Mouse (Mus musculus) hindbrain, embryonic 16.5 days (tissue): ENCODE results near the gene Rab14. TPM values are rescaled to one million over a fixed set of nuclear protein-coding genes. Genes with fewer than 3 reads are reported as not detected.
A peak's percentile ranks its signal among the peaks of the same experiment; 100 is the strongest.

ENCODE experiments used
- ATAC-seq: fragments of 200-750 bp; cut with Nextera tagmentation; 2 replicates; pipeline ENCODE4 v1.8.0; 2017; ENCODE audit warnings: moderate TSS enrichment, moderate library complexity
- H3K27ac ChIP-seq: fragments of 300-500 bp; sonication (generic); 2 replicates; pipeline ENCODE4 v1.5.1; 2014; ENCODE audit warnings: low read depth, mild to moderate bottlenecking, control low read depth, low read length, moderate library complexity
- H3K27me3 ChIP-seq: fragments of 300-500 bp; sonication (generic); replicated peaks from 2 replicates; pipeline ENCODE4 v1.6.1; 2014; ENCODE audit warnings: low read length; ENCODE audit not compliant: control insufficient read depth, insufficient read depth
- H3K36me3 ChIP-seq: fragments of 300-500 bp; sonication (generic); 2 replicates; pipeline ENCODE4 v1.6.1; 2014; ENCODE audit warnings: mild to moderate bottlenecking, low read length, moderate library complexity, mixed read lengths; ENCODE audit not compliant: control insufficient read depth, insufficient read depth
- H3K4me1 ChIP-seq: fragments of 300-500 bp; sonication (generic); 2 replicates; pipeline ENCODE4 v1.6.1; 2014; ENCODE audit warnings: low read depth, low read length; ENCODE audit not compliant: control insufficient read depth, insufficient read depth
- H3K4me2 ChIP-seq: fragments of 300-500 bp; sonication (generic); 2 replicates; pipeline ENCODE4 v1.6.1; 2014; ENCODE audit warnings: mild to moderate bottlenecking, low read length, control low read depth, moderate library complexity
- H3K4me3 ChIP-seq: fragments of 300-500 bp; sonication (generic); 2 replicates; pipeline ENCODE4 v1.5.1; 2014; ENCODE audit warnings: mild to moderate bottlenecking, low read length, control low read depth, moderate library complexity
- H3K9ac ChIP-seq: fragments of 300-500 bp; sonication (generic); 2 replicates; pipeline ENCODE4 v1.6.1; 2014; ENCODE audit warnings: low read depth, mild to moderate bottlenecking, control low read depth, low read length, moderate library complexity
- H3K9me3 ChIP-seq: fragments of 300-500 bp; sonication (generic); 2 replicates; pipeline ENCODE4 v1.6.1; 2014; ENCODE audit warnings: mild to moderate bottlenecking, low read length, moderate library complexity; ENCODE audit not compliant: control insufficient read depth
- WGBS: fragments of 180-500 bp; shearing (Covaris S2); extraction: QIAGEN DNeasy Blood & Tissue Kit; methylation state at CpG from one replicate; pipeline ENCODE4 v1.1.7; 2014; 5-methylcytosine and 5-hydroxymethylcytosine counted together
- polyA plus RNA-seq: library from polyadenylated mRNA; unstranded; fragments of >200 nt; fragmentation: Nextera tagmentation; extraction: Ambion mirVana; gene quantifications from 2 replicates; pipeline ENCODE4 v1.2.1, GENCODE M21; 2015

Rab14 gene
- polyA plus RNA-seq, 1 experiment from 2014 or later = 426 TPM

DNA sequence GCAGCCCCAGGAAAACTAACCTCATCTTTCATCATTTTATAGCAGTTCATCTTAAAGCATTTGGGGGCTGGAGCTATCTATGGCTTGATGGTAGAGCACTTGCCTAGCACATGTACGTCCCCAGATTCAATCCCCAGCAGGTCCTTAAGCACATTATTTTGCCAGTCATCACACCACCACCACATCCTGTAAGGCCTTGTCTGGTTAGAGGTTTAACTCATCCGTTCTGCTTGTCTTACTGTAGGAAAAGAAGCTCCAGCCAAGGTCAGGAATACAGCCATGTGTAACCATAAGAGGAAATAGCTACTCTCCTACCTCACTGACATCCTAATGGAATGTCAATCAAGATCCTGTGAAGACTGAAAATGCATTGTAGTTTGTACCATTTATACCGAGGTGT is 22.8 kb downstream of the Rab14 start:
- Histone ChIP-seq H3K27me3 (no peaks in the 10 kb centered on the region), H3K36me3 (peaks cover 22% of the 10 kb centered on the region), H3K4me2 (no peak overlapping the region), H3K4me3 (no peak overlapping the region), H3K9me3 (no peaks in the 10 kb centered on the region), H3K4me1 (no peaks in the 10 kb centered on the region), H3K27ac (no peak overlapping the region), H3K9ac (no peak overlapping the region)
- no peak for ATAC-seq
- WGBS = 81% methylated on average over 3 of the region's 3 CpGs

DNA sequence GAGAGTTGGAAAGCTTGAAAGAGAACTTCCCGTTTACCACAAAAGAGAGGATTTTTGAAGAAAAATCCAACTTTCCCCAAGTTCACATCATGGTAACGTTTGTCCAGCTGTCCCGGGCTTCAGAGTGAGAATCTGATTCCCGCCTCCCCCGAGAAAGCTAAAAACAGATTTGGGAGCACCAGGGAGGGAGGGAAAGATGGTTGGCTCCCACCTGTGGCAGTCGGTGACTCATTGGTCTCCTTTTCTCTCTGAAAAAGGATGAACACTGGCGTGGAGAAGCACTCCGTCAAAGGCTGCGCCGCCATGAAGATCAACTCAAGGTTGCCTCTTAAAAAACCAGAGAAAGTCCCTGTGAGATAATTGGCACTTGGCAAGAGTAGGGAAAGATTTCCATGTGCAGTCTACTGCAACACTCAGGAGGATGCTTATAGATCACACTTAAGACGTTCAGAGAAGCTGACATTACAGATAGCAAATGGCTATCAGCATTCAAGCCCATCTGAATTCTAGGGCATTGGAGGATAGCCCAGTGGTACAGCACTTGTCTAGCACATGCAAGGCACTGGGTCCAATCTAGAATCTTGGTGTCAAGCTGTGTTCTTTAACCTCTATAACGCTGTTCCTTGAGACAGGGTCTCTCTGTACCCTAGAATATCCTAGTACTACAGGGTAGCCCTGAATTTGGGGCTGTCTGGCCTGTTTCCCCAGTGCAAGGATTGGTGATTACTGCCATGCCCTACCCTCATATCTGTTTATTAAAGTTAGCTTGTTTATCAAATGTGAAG is 25.4 kb downstream of the Rab14 start:
- 94% methylated on average over 12 of the region's 12 CpGs for WGBS
- Histone ChIP-seq H3K4me1 (no peaks in the 10 kb centered on the region), H3K36me3 (peaks cover 23% of the 10 kb centered on the region), H3K4me2 (no peak overlapping the region), H3K27me3 (no peaks in the 10 kb centered on the region), H3K27ac (no peak overlapping the region), H3K9me3 (no peaks in the 10 kb centered on the region), H3K9ac (no peak overlapping the region), H3K4me3 (no peak overlapping the region)
- no peak for ATAC-seq

DNA sequence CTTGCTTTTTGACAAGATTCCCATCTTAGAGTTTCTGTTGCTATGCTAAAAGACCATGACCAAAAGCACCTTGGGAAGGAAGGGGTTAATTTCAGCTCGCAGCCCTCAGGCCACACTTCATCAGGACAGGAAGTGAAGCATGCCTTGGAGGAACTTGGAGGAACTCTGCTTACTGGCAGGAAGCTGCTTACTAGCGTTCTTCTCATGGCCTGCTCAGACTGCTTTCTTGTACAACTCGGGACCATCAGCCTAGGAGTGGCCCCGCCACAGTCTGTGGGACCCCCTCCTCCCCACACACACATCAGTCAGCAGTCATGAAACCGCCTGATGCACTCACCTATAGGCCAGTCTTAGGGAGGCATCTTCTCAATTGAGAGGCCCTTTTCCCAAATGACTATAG is 26.8 kb downstream of the Rab14 start:
- Histone ChIP-seq H3K4me1 (no peaks in the 10 kb centered on the region), H3K36me3 (peaks cover 20% of the 10 kb centered on the region), H3K27ac (no peak overlapping the region), H3K9ac (no peak overlapping the region), H3K9me3 (no peaks in the 10 kb centered on the region), H3K4me2 (no peak overlapping the region), H3K27me3 (no peaks in the 10 kb centered on the region), H3K4me3 (no peak overlapping the region)
- WGBS = 49% methylated on average over 5 of the region's 5 CpGs
- ATAC-seq = no peak

DNA sequence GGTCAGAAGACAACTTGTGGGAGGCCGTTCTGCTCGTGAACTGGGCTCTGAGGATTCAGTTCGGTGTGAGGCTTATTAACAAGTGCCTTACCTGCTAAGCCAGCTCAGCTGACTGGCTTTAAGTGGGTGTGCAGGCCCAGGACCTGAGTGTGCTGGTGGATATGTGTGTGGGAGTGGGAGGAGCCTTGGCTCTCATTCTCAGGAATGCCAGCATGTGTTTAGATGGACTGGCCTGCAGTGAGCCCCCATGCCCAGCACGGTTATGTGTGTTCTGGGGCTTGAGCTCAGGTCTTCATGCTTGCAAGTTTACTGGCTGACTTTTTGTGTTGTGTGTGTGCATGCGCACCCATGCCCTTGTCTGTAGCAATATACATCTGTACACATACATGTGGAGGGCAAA is 27.3 kb downstream of the Rab14 start:
- Histone ChIP-seq H3K9ac (no peak overlapping the region), H3K36me3 (peaks cover 20% of the 10 kb centered on the region)
- 96% methylated on average over 5 of the region's 5 CpGs for WGBS

DNA sequence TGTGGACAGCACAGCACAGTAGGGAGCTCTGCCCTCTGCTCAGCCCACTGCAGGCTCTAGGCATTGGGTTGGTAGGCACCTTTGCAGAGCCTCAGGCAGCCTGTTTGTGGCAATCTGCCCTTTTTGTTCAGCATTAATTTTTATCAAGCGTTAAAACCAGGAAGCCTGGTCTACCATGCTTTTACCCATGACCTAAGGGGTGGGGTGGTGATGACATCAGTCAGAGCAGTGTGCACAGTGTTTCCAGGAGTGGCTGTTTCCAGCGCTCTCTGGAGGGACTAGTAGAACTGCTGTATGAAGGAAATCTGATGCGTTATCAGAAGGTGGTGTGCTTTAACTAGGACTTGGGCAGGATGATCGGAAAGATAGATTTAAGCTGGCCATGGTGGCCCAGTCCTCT is 28.7 kb downstream of the Rab14 start:
- H3K4me1 ChIP-seq = no peaks in the 10 kb centered on the region
- no peaks in the 10 kb centered on the region for H3K27me3 ChIP-seq
- peaks cover 21% of the 10 kb centered on the region for H3K36me3 ChIP-seq
- no peak overlapping the region for H3K27ac ChIP-seq
- no peak overlapping the region for H3K4me3 ChIP-seq
- 92% methylated on average over 4 of the region's 4 CpGs for WGBS
- ATAC-seq = 0 out of 2 replicates have a peak, but pooled peaks have one; percentile 24
- H3K9me3 ChIP-seq = no peaks in the 10 kb centered on the region
- no peak overlapping the region for H3K9ac ChIP-seq
- H3K4me2 ChIP-seq = no peak overlapping the region

More for the DNA sequence above, 27.3 kb downstream of the Rab14 start:
- no peak for ATAC-seq
- no peaks in the 10 kb centered on the region for H3K4me1 ChIP-seq
- H3K27ac ChIP-seq = no peak overlapping the region
- H3K4me3 ChIP-seq = no peak overlapping the region
- no peaks in the 10 kb centered on the region for H3K9me3 ChIP-seq
- no peaks in the 10 kb centered on the region for H3K27me3 ChIP-seq
- H3K4me2 ChIP-seq = no peak overlapping the region

DNA sequence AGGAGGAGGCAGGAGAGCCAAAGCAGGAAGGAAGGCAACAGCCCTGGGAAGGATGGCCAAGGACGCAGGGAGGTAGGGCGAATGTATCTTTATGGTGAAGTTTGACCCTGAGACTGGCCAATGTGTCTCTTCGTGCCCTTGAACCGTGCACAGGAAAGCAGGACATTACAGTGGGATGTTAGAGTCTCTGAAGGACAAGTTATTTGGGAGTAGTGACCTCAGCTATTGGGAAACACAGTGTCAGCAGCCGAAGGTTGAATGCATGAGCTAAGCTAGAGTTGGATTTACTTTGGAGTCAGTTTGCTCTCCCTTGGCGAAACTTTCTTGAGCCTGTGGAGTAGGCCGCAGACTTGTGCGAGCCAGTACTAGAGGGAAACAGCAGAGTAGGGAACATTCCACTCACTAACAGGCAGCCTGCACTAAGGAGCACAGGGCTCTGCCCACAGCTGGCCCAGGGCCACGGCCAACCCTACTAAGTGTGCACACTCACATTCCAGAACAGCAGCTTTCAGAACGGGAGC is 29.5 kb downstream of the Rab14 start:
- no peaks in the 10 kb centered on the region for H3K4me1 ChIP-seq
- H3K9ac ChIP-seq = no peak overlapping the region
- H3K4me3 ChIP-seq = no peak overlapping the region
- no peak for ATAC-seq
- 92% methylated on average over 10 of the region's 10 CpGs for WGBS
- no peaks in the 10 kb centered on the region for H3K9me3 ChIP-seq
- 0 out of 2 replicates have a peak overlapping the region, but pooled peaks have one; percentile 24 for H3K27ac ChIP-seq
- peaks cover 24% of the 10 kb centered on the region for H3K36me3 ChIP-seq
- H3K27me3 ChIP-seq = no peaks in the 10 kb centered on the region
- no peak overlapping the region for H3K4me2 ChIP-seq

DNA sequence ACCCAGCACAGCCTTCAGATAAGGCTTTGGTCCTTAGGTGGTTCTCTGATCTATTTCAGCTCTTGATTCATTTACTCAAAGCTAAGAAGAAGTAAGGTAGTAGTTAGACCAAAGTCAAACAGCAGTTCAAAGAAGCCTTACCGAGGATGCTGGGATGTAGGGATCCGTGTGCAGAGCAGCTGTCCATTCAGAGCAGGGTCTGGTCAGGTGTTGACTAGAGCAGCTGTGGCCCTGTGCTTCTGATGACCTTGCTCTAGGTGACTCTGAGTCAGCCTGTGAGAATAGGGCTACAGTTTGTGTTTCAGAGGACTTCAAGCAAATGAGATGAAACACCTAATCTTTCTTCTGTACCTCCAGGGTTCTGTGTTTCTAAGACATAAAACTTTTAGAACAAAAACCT is 31.5 kb downstream of the Rab14 start:
- ATAC-seq = no peak
- no peak overlapping the region for H3K9ac ChIP-seq
- peaks cover 34% of the 10 kb centered on the region for H3K36me3 ChIP-seq
- H3K4me2 ChIP-seq = no peak overlapping the region
- H3K9me3 ChIP-seq = no peaks in the 10 kb centered on the region
- H3K27ac ChIP-seq = no peak overlapping the region
- no peak overlapping the region for H3K4me3 ChIP-seq
- no peaks in the 10 kb centered on the region for H3K27me3 ChIP-seq
- 93% methylated on average over 2 of the region's 2 CpGs for WGBS
- no peaks in the 10 kb centered on the region for H3K4me1 ChIP-seq

DNA sequence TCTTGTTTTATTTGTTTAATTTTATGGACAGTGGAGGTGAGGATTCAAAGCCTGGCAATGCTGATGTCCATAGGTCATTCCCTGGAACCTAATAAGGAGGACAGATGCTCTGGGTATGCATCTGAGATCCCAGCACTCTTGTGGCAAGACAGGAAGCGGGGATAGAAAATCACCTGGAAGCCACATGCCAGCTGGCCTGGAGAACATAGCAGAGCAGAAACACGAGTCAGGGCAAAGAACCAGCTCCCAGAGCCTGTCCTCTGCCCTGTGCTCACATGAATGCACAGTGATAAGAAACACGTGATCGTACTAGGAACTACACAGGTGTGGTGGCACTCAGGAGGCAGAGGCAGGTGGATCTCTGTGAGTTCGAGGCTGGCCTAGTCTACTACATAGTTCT is 34.1 kb downstream of the Rab14 start:
- Histone ChIP-seq H3K4me3 (no peak overlapping the region), H3K9ac (no peak overlapping the region), H3K4me1 (no peaks in the 10 kb centered on the region), H3K27ac (no peak overlapping the region), H3K4me2 (no peak overlapping the region), H3K9me3 (no peaks in the 10 kb centered on the region), H3K27me3 (no peaks in the 10 kb centered on the region), H3K36me3 (peaks cover 30% of the 10 kb centered on the region)
- WGBS = 92% methylated on average over 5 of the region's 5 CpGs
- ATAC-seq = no peak

DNA sequence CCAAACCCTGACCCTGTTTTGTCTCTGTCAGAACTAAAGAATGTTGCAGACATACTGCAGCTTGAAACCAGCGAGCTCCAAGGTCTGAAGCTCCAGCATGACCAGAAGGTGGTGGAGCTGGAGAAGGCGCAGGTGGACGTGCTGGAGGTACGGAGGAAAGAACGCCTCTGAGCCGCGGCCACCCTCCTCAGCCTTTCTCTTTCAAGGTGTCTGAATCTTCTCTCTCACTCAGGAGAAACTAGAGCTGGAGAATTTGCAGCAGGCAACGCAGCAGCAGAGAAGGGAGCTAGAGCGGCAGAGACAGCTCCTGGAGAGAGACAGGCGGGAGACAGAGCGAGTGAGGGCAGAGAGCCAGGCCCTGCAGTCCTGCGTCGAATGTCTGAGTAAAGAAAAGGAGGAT is 35.5 kb downstream of the Rab14 start:
- WGBS = 94% methylated on average over 13 of the region's 13 CpGs
- H3K4me1 ChIP-seq = no peaks in the 10 kb centered on the region
- H3K9me3 ChIP-seq = no peaks in the 10 kb centered on the region
- ATAC-seq = no peak
- no peak overlapping the region for H3K4me3 ChIP-seq
- H3K4me2 ChIP-seq = no peak overlapping the region
- no peak overlapping the region for H3K27ac ChIP-seq
- H3K36me3 ChIP-seq = peaks cover 25% of the 10 kb centered on the region
- H3K27me3 ChIP-seq = no peaks in the 10 kb centered on the region
- no peak overlapping the region for H3K9ac ChIP-seq
